Mouse (Mus musculus): ENCODE results near the gene D17Wsu92e. TPM values are rescaled to one million over a fixed set of nuclear protein-coding genes. Genes with fewer than 3 reads are reported as not detected.

D17Wsu92e gene
- total RNA-seq, 1 experiment, result 68.4 TPM

DNA sequence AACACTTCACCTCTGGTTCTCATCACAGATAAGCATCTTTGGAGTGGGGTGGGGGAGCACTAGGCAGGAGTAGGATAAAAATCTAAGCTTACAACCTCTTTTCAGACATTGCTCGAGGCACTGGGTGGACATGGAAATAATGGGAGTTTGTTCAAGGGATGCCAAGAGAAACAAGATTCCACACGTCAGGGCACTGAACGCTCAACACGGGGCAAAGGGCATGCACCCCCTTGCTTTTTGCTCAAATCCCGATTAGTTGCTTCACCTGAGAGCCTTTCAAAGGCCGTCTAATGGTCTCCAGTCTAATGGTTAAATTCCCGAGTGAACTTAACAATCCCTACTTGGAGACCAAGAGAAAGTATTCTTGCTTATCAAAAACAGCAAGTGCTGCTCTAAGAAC is 1.4 kb downstream of the D17Wsu92e start:
- DNase-seq (ENCODE audit: low read depth, low spot score), result no peak
- no peak overlapping the region for H3K27ac ChIP-seq (ENCODE audit: insufficient read depth, low read depth, low read length, poor library complexity, severe bottlenecking)
- in situ Hi-C loops (cut with MboI; ENCODE audit: low sequenced_read_pairs in 2 of 2, unreplicated experiment in 2 of 2), result no loop called here

DNA sequence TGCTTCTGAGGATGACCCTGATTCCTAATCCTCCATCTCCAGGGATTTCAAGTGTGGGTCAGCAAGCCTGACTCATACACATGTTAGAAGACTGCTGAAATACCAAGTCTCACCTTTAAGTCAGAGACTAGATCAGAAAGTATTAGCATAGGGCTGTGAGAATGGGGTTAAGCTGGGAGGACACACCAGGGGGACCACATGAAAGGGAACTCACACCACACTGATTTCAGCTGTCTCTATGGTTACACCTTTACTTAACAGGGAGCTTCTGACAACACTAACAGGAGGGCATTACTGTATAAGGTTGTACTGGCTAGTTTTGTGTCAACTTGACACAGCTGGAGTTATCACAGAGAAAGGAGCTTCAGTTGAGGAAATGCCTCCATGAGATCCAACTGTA is 5.8 kb downstream of the D17Wsu92e start:
- no peak overlapping the region for H3K4me3 ChIP-seq (ENCODE audit: insufficient read depth in 1 of 2, low read depth in 1 of 2, low read length in 2 of 2, poor library complexity in 1 of 2, severe bottlenecking in 1 of 2)
- no peak overlapping the region for H3K27ac ChIP-seq (ENCODE audit: insufficient read depth, low read depth, low read length, poor library complexity, severe bottlenecking)
- in situ Hi-C loops (cut with MboI; ENCODE audit: low sequenced_read_pairs in 2 of 2, unreplicated experiment in 2 of 2), result no loop called here
- no peak overlapping the region for H3K9ac ChIP-seq (ENCODE audit: insufficient read depth, low read depth, low read length, poor library complexity, severe bottlenecking)
- no peaks in the 10 kb centered on the region for H3K9me3 ChIP-seq (ENCODE audit: control insufficient read depth, insufficient read depth, low read depth, low read length)
- peaks cover 0 to 5% of the 10 kb centered on the region in 2 experiments; a peak in 2 of 4 replicates for H3K4me1 ChIP-seq (ENCODE audit: control insufficient read depth in 2 of 2, insufficient read depth in 2 of 2, low read length in 2 of 2, poor library complexity in 1 of 2)
- DNase-seq (ENCODE audit: low read depth, low spot score), result no peak
- H3K36me3 ChIP-seq (ENCODE audit: control insufficient read depth, insufficient read depth, low read length, poor library complexity, severe bottlenecking), result peaks cover 4% of the 10 kb centered on the region; the same call in 1 of the 2 replicates
- TF ChIP-seq MAFK (IDR thresholded peaks at IDR 0.05; ENCODE audit: insufficient read depth, low read depth, low read length) (no peak), ZC3H11A (IDR thresholded peaks at IDR 0.05; ENCODE audit: borderline replicate concordance, low read depth, low read length) (no peak), CHD2 (IDR thresholded peaks at IDR 0.05; ENCODE audit: low read depth, low read length) (no peak), ZNF384 (IDR thresholded peaks at IDR 0.05; ENCODE audit: low read depth, low read length) (no peak), HCFC1 (IDR thresholded peaks at IDR 0.05; ENCODE audit: borderline replicate concordance, insufficient read depth, low read length) (no peak)

More for the DNA sequence above, 1.4 kb downstream of the D17Wsu92e start:
- Histone ChIP-seq H3K36me3 (ENCODE audit: control insufficient read depth, insufficient read depth, low read length, poor library complexity, severe bottlenecking) (no peaks in the 10 kb centered on the region), H3K4me3 (ENCODE audit: insufficient read depth in 1 of 2, low read depth in 1 of 2, low read length in 2 of 2, poor library complexity in 1 of 2, severe bottlenecking in 1 of 2) (peak overlapping the region; percentile 87 to 98), H3K4me1 (ENCODE audit: control insufficient read depth in 2 of 2, insufficient read depth in 2 of 2, low read length in 2 of 2, poor library complexity in 1 of 2) (peaks cover 0 to 8% of the 10 kb centered on the region in 2 experiments; a peak in 2 of 4 replicates), H3K9ac (ENCODE audit: insufficient read depth, low read depth, low read length, poor library complexity, severe bottlenecking) (peak overlapping the region; percentile 85), H3K9me3 (ENCODE audit: control insufficient read depth, insufficient read depth, low read depth, low read length) (no peaks in the 10 kb centered on the region)
- no peak for TF ChIP-seq HCFC1 (IDR thresholded peaks at IDR 0.05; ENCODE audit: borderline replicate concordance, insufficient read depth, low read length)
- TF ChIP-seq ZC3H11A (IDR thresholded peaks at IDR 0.05; ENCODE audit: borderline replicate concordance, low read depth, low read length), result no peak
- no peak for TF ChIP-seq MAFK (IDR thresholded peaks at IDR 0.05; ENCODE audit: insufficient read depth, low read depth, low read length)
- TF ChIP-seq ZNF384 (IDR thresholded peaks at IDR 0.05; ENCODE audit: low read depth, low read length), result no peak
- TF ChIP-seq CHD2 (IDR thresholded peaks at IDR 0.05; ENCODE audit: low read depth, low read length), result no peak

DNA sequence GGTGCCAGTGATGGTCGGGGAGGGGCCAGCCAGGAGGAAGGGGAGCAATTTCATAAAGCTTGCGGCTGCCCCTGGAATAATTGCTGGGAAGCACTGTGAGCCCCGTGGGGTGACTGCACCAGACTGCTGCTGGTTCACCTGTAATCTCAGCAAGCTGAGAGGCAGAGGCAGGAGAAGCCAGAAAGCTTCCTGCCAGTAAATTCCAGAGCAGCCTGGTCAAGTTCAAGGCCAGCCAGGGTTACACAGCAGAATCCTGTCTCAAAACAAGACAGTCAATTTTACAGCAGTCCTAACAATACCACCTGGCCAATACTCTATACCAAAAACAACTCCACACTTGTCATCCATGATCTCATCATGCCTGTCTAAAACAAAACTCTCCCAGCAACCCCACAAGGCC is 8.5 kb downstream of the D17Wsu92e start:
- Histone ChIP-seq H3K9me3 (ENCODE audit: control insufficient read depth, insufficient read depth, low read depth, low read length) (no peaks in the 10 kb centered on the region), H3K4me1 (ENCODE audit: control insufficient read depth in 2 of 2, insufficient read depth in 2 of 2, low read length in 2 of 2, poor library complexity in 1 of 2) (peaks cover 0 to 5% of the 10 kb centered on the region in 2 experiments; a peak in 2 of 4 replicates), H3K27ac (ENCODE audit: insufficient read depth, low read depth, low read length, poor library complexity, severe bottlenecking) (no peak overlapping the region; the same call in 1 of the 2 replicates), H3K36me3 (ENCODE audit: control insufficient read depth, insufficient read depth, low read length, poor library complexity, severe bottlenecking) (peaks cover 4% of the 10 kb centered on the region; the same call in 1 of the 2 replicates), H3K4me3 (ENCODE audit: insufficient read depth in 1 of 2, low read depth in 1 of 2, low read length in 2 of 2, poor library complexity in 1 of 2, severe bottlenecking in 1 of 2) (no peak overlapping the region), H3K9ac (ENCODE audit: insufficient read depth, low read depth, low read length, poor library complexity, severe bottlenecking) (no peak overlapping the region)
- in situ Hi-C loops (cut with MboI; ENCODE audit: low sequenced_read_pairs in 2 of 2, unreplicated experiment in 2 of 2), result no loop called here
- no peak for DNase-seq (ENCODE audit: low read depth, low spot score)
- no peak for TF ChIP-seq HCFC1 (IDR thresholded peaks at IDR 0.05; ENCODE audit: borderline replicate concordance, insufficient read depth, low read length)
- no peak for TF ChIP-seq CHD2 (IDR thresholded peaks at IDR 0.05; ENCODE audit: low read depth, low read length)
- no peak for TF ChIP-seq ZC3H11A (IDR thresholded peaks at IDR 0.05; ENCODE audit: borderline replicate concordance, low read depth, low read length)
- TF ChIP-seq MAFK (IDR thresholded peaks at IDR 0.05; ENCODE audit: insufficient read depth, low read depth, low read length), result no peak
- TF ChIP-seq ZNF384 (IDR thresholded peaks at IDR 0.05; ENCODE audit: low read depth, low read length), result no peak

DNA sequence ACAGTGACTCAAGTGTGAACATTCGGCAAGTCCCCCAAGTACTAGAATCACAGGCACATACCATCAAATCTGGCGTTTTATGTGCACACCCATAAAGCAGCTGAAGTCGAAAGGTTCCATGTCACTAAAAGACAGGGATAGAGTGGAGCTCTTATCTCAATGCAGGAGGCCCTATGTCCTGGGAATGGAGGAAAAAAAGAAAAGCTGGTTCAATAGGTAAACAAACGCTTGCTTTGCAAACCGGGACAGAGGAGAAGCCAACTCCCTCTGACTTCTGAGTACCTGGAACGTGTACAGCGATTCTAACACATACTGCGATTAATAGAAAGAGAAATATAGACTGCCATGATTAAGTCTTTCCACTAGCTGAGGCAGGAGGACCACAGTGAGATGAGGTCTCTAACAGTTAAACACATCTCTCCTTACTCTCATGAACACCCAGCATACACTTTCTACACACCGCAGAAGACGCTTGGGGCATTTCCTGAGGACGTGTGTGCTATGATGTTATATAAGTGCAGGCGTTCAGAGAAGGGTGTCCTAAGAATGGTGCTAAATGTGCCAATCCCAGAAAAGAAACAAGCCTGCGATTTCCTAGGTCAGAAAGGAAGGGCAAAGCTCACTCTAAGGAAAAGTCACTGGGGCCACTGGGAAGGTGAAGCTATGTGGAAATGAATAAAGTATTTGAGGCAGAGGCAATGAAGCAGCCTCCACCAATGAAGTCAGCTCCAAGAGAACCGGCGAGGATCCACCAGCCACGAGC is 9.7 kb downstream of the D17Wsu92e start:
- Histone ChIP-seq H3K9ac (ENCODE audit: insufficient read depth, low read depth, low read length, poor library complexity, severe bottlenecking) (no peak overlapping the region), H3K4me1 (ENCODE audit: control insufficient read depth in 2 of 2, insufficient read depth in 2 of 2, low read length in 2 of 2, poor library complexity in 1 of 2) (peaks cover 0 to 5% of the 10 kb centered on the region in 2 experiments; a peak in 2 of 4 replicates), H3K9me3 (ENCODE audit: control insufficient read depth, insufficient read depth, low read depth, low read length) (no peaks in the 10 kb centered on the region), H3K36me3 (ENCODE audit: control insufficient read depth, insufficient read depth, low read length, poor library complexity, severe bottlenecking) (peaks cover 4% of the 10 kb centered on the region; the same call in 1 of the 2 replicates), H3K27ac (ENCODE audit: insufficient read depth, low read depth, low read length, poor library complexity, severe bottlenecking) (no peak overlapping the region), H3K4me3 (ENCODE audit: insufficient read depth in 1 of 2, low read depth in 1 of 2, low read length in 2 of 2, poor library complexity in 1 of 2, severe bottlenecking in 1 of 2) (no peak overlapping the region)
- no peak for TF ChIP-seq ZNF384 (IDR thresholded peaks at IDR 0.05; ENCODE audit: low read depth, low read length)
- TF ChIP-seq CHD2 (IDR thresholded peaks at IDR 0.05; ENCODE audit: low read depth, low read length), result no peak
- TF ChIP-seq ZC3H11A (IDR thresholded peaks at IDR 0.05; ENCODE audit: borderline replicate concordance, low read depth, low read length), result no peak
- no peak for TF ChIP-seq HCFC1 (IDR thresholded peaks at IDR 0.05; ENCODE audit: borderline replicate concordance, insufficient read depth, low read length)
- no peak for DNase-seq (ENCODE audit: low read depth, low spot score)
- in situ Hi-C loops (cut with MboI; ENCODE audit: low sequenced_read_pairs in 2 of 2, unreplicated experiment in 2 of 2), result no loop called here

All from ES-E14 (cell line).